Mouse (Mus musculus) heart, postnatal 10 days (tissue): ENCODE data around the gene Gm21962. TPM values are rescaled to one million over a fixed set of nuclear protein-coding genes. Genes with fewer than 3 reads are reported as not detected.
"Not testable (repeated sequence)": the region's sequence is repeated elsewhere in the genome, so short reads cannot be mapped to it uniquely, and the experiment has no call there.

Source experiments
- DNase-seq, 2 experiments: peaks; one replicate each; pipeline ENCODE4 v3.0.0; 2021
- intact Hi-C: fragments of 180-260 bp; cut with DNase I; formaldehyde crosslinking; loops from one replicate; pipeline ENCODE4 v1.15.1; 2025
- total RNA-seq, 2 experiments: library from RNA; stranded (reverse); gene quantifications; 2 replicates each; pipeline ENCODE4 v1.2.3; 2021

Gm21962 gene
- total RNA-seq: not detected

DNA sequence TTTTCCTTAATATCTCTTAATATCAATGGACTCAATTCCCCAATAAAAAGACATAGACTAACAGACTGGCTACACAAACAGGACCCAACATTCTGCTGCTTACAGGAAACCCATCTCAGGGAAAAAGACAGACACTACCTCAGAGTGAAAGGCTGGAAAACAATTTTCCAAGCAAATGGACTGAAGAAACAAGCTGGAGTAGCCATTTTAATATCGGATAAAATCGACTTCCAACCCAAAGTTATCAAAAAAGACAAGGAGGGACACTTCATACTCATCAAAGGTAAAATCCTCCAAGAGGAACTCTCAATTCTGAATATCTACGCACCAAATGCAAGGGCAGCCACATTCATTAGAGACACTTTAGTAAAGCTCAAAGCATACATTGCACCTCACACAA, at the start of gene Gm21962:
Gene Gm21962 (plus strand): TSS at position 301 of the 400 bp plus-strand sequence.
- DNase-seq, intact Hi-C loops: not testable (repeated sequence)

DNA sequence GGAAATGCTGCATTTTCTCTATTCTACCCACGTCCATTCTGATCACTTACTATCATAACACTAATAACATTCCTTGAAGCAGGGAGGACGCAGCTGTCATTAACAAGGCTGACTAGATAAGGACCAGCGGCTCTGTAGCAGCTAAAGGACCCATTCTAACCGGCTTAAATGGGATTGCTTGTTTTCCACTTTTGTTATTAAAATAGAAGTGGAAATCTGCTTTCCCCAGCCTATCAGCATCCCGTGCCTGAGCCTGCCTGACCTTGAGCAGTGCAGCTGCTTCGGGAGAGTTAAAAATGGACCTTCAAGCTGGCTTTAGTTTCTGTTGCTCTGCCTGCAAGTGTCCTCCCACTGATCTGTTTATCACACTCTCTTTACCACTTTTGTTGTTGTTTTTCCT, 49.2 kb upstream of the Gm21962 start:
- peak; percentile 9 to 18 for DNase-seq
- intact Hi-C loops: no loop called here

DNA sequence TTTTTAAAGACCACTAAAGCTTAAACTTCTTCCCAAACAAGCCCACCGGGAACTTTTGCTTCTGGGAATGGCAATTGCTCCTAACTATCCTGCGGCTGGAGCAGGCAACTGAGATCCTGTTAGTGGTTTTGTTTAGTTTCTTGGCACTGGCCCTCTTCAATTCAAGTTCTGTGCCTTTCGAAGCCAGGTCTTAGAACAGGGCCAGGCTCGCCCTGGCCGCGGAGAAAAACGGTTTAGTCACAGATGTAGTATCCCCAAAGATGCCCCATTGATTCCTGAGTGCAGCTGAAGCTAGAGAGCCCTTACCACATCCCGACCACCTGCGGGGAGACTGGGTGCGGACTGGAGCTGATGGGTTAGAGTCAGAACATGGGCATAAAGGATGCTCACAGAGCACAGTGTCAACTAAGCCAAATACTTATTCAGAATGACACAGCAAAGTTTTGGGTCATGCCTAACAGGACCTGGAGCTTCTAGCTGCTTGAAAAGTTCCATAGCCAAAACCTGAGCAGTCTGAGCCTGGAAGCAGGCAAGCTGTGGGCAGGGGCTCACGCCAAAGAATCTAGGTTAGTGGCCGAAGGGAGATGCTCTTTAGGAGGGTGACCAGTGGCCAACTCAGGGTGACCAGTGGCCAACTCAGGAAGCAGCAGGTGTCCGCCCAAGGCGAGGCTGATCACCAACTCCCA, 48.3 kb upstream of the Gm21962 start:
- intact Hi-C loops: no loop called here
- peak in 1 of 2 experiments; percentile 4 for DNase-seq

DNA sequence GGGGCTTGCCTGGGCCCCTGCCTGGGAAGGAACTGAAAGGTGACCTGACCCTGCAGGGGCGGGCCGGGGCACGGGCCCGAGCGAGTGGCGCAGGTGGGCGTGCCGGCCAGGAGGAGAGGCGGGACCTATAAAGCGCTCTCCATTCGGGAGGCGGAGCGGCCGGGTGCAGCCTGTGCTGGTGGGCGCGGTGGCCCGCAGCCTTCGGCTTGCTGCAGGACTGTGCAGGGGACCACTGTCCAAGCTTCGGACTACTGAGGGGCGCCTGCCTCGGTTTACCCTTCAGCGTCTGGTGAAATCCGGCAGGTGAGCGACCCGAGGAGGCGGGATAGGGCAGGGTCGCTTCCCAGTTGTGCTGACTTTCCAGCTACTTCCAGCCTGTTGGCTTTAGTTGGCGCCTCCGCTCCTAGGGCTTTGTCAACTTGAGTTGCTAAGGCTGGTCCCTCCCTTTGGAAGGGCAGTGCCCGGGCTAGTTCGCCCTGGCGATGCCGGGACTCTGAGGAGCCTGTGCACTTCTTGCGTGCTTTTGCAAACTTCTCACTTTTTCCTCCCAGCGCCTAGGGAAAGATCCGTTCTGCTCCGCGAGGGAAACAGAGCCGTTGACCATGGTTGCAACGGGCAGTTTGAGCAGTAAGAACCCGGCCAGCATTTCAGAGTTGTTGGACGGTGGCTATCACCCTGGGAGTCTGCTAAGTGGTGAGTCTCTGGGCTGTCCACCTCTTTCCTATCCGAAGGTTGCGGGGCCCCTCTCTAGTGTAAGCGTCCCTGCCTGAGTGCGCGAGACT, 47.6 kb upstream of the Gm21962 start:
- intact Hi-C loops: no loop called here
- peak; percentile 61 to 67 for DNase-seq

DNA sequence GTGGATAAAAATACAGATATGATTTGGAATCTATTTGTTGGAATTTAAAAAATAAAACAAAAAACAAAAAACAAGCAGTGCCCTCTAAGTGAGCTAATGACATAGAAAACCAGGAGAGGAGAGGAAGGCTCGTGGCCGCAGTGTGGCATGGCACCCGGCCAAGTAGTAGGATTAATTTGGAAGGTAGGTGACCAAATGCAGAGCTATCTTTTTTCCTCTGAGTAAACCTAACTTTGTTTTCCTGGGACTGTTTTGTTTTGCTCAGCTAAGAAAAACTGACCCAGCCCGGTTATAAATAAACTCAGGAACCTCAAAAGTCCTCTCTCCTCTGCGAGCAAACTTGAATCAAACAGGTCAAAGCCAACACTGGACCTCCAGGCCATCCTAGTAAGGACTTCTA, 46.3 kb upstream of the Gm21962 start:
- peak; percentile 7 to 15 for DNase-seq
- intact Hi-C loops: no loop called here

DNA sequence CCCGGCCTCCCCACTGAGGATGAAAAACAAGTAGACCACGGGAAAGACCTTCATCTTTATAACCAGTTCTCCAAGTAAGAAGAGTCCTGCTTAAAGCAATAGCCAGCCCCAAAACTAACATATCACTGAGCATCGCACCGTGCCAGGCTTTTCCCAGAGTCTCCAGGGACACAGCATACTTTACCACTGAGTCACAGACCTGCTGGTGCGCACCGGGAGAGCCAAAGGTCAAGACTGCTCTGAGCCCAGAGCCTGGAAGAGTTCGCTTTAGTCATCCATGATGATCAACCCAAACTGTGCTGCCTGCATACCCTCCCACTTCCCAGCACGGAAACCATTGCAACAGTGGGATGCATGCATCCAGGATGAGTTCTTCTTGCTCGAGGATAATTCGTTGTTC, 37.6 kb upstream of the Gm21962 start:
- intact Hi-C loops: no loop called here

DNA sequence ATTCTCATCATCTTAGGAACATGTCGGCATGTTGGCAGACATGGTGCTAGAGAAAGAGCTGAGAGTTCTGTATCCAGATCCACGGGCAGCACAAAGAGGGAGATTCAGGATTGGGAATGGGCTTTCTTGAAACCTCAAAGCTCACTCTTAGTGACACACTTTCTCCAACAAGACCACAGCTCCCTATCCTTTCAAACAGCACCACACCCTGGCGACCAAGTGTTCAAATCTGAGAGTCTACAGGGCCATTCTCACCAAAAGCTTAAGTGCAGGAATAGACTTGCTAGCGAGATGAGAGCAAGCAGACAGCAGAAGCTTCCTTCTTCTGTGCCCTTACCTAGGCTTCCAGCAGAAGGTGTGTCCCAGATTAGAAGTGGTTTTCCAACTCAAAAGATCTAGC, 34.8 kb upstream of the Gm21962 start:
- DNase-seq: no peak
- intact Hi-C loops: no loop called here

More for the DNA sequence above, 37.6 kb upstream of the Gm21962 start:
- no peak for DNase-seq

DNA sequence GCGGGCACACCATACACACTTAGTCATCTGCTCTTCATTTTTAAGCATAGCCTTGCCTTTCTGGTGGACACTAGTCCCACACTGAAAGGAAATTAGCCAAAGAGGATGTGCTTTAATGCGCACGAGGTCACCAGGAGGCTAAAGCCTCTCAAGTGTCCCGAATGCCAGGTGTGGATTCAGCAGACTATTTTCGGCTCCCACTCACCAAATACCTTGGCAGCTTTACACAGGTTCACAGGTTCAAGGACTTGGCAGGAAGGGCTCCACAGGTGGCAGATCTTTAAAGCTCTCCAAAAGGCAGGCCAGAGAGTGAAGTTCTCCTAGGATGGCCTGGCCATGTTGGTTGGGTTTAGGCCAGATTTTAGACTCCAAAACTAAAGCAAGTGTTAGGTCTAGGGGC, 30.1 kb upstream of the Gm21962 start:
- DNase-seq: peak; percentile 7 to 15
- intact Hi-C loops: no loop called here

DNA sequence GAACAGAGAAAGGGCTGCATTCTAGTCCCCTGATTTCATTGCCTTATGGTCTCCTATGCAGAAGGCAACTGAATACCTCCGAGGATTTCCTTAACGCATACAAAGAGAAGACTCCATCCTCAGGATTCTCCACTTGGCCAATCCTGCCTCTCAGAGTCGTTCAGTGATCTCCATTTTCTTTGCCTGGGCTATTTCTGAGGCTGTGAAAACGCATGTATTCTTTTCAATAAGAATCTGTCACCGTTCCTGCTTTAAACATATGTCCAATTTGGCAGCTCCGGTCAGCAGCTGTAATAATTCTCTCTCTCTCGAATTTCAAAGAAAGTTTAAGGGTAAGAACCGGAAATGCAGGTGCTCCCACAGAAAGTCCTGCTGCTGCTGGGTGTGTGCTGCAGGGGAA, 29.2 kb upstream of the Gm21962 start:
- intact Hi-C loops: no loop called here

DNA sequence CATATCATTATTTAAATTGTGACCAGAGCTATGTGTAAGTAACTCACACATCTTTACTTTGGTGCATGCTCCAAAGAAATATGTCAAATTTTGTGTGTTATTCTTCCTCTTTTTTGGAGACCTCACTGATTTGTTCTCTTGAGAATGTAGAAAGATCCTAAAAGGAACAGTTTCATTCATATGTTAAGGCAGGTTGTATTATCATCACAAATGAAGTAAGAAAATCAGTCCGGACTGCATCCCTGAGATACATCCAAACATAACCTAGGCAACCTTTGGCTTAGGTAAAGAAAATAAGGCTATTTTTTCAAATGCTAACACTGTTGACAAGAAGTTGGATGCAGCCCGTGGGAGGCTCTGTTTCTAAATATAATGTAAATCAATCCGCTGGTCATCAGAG, 28.8 kb upstream of the Gm21962 start:
- DNase-seq: no peak
- intact Hi-C loops: no loop called here

More for the DNA sequence above, 29.2 kb upstream of the Gm21962 start:
- DNase-seq: no peak

DNA sequence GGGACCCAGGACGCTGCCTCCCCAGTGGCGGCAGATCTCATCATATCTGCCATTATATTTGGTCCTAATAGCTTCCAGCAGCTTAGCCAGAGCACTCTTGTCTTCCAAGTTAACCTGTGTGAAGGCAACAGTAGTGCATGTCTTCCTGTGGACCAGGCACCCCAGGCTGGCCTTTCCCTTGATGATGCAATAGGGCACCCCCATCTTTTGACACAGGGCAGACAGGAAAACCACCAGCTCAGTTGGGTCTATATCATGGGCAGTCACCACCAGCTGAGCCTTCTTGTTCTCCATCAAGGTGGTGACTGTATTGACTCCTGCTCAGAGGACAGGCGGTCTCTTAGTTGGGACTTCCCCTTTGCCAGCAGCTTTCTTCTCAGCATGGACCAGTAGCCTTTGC, 27.2 kb upstream of the Gm21962 start:
- DNase-seq: no peak
- intact Hi-C loops: no loop called here

DNA sequence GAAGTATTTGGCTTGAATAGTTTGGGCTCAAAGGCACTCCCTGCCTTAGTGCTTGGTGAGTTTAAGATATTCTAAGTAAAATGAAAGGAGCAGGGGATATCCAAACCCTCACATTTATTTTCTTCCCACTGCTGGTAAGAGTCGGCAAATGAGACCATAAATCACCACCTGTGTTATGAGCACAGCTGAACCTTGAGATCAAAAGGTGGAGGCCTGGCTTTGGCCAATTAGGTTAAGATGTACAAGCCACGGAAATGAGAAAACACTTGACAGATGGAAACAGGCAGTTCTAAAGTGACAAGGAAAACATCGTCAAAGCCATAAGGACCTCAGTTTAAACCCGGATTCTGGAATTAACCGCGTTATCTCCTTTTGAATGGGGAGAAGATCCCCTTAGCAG, 26.4 kb upstream of the Gm21962 start:
- intact Hi-C loops: no loop called here
- DNase-seq: no peak

DNA sequence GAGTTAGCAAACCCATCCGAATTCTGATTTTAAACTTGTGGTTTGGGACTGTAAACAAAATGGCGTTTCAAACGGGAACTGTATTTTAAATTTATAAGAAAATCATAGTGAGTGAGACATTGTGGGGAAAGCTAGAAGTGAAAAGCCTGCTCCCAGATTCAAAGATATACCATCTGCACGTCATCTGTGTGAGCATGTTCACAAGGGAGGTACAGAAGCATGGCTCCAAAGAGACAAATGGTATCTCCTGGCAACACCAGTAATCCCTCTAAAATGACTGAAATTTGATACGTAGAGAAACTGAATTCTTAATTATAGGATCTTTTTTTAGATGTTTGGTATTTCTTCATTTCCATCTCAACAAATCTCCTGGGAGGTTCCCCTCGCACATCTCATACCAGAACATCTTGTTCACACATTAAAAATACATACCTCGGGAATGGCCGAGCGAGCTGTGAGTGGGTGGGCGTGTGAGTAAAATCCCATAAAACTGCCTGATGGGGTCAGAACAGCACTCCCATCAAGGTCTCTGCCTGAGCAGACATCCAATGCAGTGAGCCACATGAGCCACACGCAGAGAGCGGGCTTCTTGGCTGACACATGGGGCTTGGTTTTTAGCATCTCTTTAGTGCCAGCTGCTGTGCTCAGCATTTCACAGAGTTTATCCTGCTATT, 23.8 kb upstream of the Gm21962 start:
- no peak for DNase-seq
- intact Hi-C loops: no loop called here

DNA sequence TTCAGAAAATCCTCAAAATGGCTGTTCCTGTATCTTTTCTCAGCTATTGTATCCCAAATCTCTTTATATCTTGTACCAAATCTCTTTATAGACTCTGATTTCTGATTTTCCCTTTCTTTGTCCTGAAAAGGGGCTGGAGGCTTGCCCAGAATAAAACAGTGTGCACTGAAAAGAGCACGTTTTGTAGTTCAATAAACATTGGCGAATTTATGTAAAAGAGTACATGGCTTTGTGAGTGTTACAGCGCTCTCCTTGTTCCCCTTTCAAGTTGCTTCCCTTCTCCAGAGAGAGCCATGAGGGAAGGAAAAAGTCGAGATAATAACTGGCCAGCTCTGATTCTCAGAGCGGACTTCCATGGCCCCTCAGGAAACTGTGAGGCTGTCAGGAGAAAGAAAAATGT, 22.2 kb upstream of the Gm21962 start:
- intact Hi-C loops: no loop called here
- DNase-seq: no peak

DNA sequence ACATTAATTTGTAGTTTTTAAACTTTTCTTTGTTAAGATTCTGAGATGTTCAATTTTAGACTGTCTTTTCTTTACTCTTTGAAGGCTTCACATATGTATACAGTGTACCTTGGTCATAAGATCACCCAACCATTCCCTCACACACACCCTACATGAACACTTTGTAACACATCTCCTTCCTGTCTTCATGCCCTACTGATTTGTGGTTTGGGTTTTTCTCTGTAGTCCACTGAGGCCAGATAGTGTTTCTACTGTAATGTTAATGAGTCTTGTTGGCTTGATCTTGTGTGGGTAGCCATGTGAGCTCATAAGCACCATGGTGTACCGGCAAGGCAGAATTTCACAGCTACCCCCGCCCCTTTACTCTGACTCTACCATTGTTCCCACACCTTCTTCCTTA, 18.5 kb upstream of the Gm21962 start:
- intact Hi-C loops: no loop called here
- no peak for DNase-seq

DNA sequence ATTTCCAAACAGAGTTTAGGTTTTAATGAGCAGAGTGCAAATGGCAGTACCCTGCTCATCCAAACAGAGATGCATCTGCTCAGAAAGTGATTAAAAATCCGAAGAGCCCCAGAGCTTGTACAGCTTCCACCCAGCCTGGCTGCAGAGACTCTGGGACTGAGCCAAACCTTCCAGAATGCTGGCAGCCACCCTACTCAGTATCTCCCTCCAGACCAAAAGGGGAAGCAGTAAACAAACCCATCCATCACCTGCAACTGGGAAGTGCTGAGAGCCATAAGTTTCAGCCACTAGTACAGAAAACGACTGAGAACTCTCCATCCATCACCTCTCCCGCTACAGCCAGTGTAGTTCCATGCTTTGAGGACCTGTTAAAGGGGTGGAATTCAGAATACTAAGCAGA, 9.6 kb downstream of the Gm21962 start:
- peak; percentile 73 to 75 for DNase-seq
- intact Hi-C loops: no loop called here

DNA sequence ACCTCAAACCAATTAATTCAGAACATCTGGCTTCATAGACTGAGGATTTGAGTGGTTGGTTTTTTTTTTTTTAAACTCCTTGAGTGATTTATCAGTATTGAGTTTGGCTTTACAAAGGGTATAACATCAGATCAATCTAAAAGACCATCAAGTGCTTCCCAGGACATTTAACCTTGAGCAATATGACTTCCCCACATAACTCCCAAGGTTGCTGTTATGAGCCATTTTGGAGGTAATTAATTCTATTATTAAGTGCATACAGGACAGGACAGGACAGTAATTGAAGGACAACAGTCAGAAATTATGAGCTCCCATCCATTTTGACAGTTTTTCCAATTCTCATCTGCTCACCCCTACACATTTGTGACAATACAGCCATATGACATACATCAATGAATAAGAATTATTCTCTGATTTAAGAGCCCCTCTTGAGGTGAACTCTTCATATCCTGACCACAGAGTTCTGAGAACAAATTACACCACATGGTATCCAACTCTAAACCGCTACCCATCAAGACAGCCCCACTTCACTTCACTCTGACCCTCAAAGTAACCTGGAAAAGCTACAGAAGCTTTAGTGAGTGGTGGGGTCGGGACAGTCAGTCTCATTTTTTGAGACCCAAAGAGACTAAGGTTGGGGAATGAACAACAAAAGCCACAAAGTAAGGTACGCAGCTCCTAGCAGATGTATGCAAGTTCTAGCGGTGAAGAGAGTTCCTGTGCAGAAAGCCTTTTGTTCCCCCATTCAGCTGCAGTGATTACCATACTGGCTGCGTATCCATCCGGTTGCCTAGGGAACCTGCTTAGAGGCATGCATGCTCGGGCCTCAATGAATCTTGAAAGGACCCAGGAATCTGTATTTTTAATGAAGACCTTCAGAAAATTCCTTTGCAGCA, 11.8 kb downstream of the Gm21962 start:
- intact Hi-C loops: no loop called here
- DNase-seq: no peak

DNA sequence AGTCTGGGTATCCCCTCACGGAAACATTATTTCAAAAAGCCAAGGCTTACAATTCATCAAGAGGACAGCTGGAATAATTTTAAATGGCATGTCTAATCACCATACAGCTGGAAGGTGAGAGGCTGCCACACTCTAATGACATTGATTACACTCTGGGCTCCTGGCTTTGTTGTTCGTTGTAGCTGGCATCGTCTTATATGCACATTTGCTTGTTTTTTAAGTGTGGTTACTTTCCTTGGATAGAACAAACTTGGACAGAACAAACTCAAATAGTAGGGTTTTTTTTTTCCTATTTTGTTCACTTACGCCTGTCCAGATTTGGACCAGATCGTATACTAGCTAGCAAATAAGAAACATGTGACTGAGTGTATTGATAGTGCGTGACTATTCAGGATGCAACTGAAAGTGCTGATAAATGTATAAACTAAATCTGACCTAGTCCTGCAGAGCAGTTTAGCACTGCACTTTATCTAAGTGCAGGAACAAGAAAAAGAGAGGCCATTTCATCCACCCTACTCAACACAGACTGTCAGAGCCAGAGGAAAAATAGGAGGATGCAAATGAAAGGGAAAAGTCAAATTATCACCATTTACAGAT, 12.6 kb downstream of the Gm21962 start:
- intact Hi-C loops: no loop called here
- DNase-seq: no peak

DNA sequence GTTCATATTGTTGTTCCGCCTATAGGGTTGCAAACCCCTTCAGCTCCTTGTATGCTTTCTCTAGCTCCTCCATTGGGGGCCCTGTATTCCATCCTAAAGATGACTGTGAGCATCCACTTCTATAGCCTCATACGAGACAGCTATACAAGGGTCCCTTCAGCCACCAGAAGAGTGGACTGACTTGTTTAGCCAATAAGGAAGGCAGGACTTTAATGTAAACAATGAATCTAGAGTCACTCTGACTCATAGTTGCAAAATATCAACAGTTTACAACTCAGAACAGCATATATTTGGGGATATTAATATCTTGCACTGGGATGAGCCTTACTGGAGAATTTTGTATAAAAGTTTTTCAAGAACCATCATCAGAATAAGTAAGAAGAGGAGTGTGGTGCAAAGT, 15.6 kb downstream of the Gm21962 start:
- intact Hi-C loops: no loop called here
- DNase-seq: no peak

DNA sequence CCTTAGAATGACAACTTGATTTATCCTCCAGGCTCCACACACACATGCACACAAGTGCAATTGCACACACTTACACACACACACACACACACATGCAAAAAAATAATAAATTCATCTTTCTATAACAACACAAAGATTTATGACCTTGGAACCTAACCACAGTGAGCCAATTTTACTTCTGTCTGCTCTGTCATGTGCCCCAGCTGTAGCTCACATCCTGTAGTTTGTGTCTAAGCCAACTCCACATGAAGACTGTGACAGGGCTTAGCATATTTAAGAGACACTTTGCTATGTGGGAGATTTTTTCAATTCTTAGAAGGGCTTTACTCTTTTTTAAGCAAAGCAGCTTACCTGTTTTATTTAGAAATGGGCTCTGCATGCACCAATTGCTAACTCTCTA, 20.2 kb downstream of the Gm21962 start:
- no peak for DNase-seq
- intact Hi-C loops: no loop called here
